Mouse (Mus musculus) embryonic fibroblast, embryonic 13.5 days (primary cell): ENCODE results near the gene Mettl9. TPM values are rescaled to one million over a fixed set of nuclear protein-coding genes. Genes with fewer than 3 reads are reported as not detected.

Experiments used
- H3K27ac ChIP-seq: 2 replicates; pipeline ENCODE4 v1.5.1; 2012; ENCODE audit warnings: low read length, control low read depth, inconsistent platforms; ENCODE audit not compliant: insufficient read depth
- H3K4me1 ChIP-seq: 2 replicates; pipeline ENCODE4 v1.6.1; 2011; ENCODE audit warnings: low read length; ENCODE audit not compliant: control insufficient read depth, insufficient read depth
- H3K4me3 ChIP-seq: 2 replicates; pipeline ENCODE4 v1.5.1; 2011; ENCODE audit warnings: mild to moderate bottlenecking, control low read depth, low read length; ENCODE audit not compliant: insufficient read depth
- CTCF ChIP-seq: IDR thresholded peaks from 2 replicates; pipeline ENCODE4 v1.5.1; 2011; ENCODE audit warnings: mild to moderate bottlenecking, control low read depth, low read length, moderate library complexity, borderline replicate concordance; ENCODE audit not compliant: insufficient read depth
- POLR2A ChIP-seq: IDR thresholded peaks from 2 replicates; pipeline ENCODE4 v1.6.1; 2011; ENCODE audit warnings: low read depth, mild to moderate bottlenecking, control low read depth, low read length, moderate library complexity
- polyA plus RNA-seq: library from polyadenylated mRNA; stranded (reverse); fragments of >200 nt; gene quantifications from 2 replicates; pipeline ENCODE4 v1.2.4, GENCODE M21; 2011; ENCODE audit warnings: low read depth; ENCODE audit not compliant: missing spikeins, insufficient read length

The Mettl9 gene
- polyA plus RNA-seq, result 126 and 171 TPM in 2 replicates

DNA sequence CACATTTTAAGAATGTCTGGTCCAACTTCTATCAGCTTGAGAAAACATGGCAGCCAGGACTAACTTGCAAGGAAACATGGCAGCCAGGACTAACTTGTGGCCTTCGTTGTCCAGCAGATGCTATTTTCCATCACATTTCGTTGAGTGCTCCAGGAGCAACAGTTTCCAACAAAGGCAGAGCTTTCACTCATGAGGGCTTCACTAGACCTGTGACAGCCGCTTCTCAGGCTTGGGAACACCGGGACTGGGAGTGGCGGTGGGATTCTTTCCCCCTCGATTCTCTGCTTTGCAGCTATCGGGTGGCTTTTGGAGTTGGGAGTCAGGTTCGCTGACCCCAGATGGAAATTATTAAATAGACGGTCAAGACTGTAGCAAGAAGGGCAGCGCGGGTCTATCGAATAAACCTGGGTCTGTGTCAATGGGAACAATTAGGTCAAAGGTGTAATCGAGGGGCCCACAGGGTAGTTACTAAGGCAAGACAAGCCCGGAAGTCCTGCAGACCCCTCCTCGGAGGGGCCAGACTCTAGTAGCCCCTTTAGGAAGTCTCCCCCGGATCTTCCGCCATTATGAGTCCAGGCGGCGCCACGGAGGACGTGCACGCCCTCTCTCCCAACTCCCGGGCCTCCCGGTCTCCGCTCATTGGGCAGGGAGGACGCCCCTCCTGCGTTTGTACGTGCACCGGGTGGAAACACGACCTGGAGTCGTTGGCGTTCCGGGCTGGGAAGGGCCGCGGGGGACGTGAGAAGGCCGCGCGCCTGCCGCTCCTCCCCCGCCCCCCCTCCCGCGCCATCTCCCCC lies at the start of gene Mettl9:
Gene Mettl9 (plus strand): TSS at position 590 of the 797 bp plus-strand sequence.
- Histone ChIP-seq H3K27ac (peak within 1 kb of the TSS; percentile 89), H3K4me1 (peaks cover 2% of the 10 kb centered on the region; the same call in 1 of the 2 replicates), H3K4me3 (peak within 1 kb of the TSS; percentile 74)
- TF ChIP-seq POLR2A, result peak; percentile 68
- no peak for TF ChIP-seq CTCF

DNA sequence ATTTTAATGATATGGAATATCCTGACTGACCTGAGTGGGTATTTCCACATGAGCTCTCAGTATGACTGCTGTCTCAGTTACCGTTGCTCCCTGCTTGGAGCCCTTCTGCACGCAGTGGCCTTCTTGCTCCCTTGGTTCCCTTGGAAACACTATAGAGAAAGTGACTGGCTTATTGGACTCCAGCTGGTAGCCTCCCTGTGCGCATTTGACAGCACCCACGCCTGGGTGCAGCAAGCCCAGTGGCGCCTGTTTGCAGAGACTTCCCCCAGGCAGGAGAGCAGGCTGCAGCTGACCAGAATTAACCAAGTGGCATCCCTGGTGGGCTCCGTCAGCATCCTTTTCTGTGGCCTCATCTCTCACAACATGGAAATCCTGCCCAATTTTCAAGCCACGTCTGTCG lies 43.1 kb upstream of the Mettl9 start:
- Histone ChIP-seq H3K4me3 (no peak overlapping the region), H3K27ac (no peak overlapping the region), H3K4me1 (no peaks in the 10 kb centered on the region)
- TF ChIP-seq CTCF, result no peak
- no peak for TF ChIP-seq POLR2A

DNA sequence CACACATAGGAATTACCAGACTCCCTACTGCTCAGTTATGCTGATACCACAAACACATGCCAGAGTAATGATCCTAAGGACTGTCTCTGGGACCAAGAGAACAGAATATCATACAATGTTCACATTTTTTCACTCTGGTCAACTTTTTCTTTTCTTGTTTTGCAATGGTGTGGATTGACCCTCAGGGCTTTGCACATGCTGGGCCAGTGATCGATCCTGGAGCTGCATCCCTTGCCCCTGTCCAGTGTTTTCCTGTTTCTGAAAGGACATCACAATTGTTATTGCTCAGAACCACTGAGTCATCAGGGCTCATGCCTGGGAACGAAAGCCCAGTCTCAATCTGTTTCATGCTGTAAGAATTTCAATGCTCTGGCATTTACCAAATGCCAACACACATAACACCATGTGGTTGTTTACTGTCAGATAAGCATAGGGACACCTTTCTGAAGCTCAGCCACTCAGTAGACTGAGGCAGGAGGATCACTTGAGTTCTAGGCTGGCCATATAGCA lies 35.2 kb upstream of the Mettl9 start:
- H3K4me1 ChIP-seq, result peaks cover 5% of the 10 kb centered on the region
- no peak overlapping the region for H3K4me3 ChIP-seq
- peak overlapping the region; percentile 55; the same call in 1 of the 2 replicates for H3K27ac ChIP-seq
- no peak for TF ChIP-seq POLR2A
- TF ChIP-seq CTCF, result no peak

DNA sequence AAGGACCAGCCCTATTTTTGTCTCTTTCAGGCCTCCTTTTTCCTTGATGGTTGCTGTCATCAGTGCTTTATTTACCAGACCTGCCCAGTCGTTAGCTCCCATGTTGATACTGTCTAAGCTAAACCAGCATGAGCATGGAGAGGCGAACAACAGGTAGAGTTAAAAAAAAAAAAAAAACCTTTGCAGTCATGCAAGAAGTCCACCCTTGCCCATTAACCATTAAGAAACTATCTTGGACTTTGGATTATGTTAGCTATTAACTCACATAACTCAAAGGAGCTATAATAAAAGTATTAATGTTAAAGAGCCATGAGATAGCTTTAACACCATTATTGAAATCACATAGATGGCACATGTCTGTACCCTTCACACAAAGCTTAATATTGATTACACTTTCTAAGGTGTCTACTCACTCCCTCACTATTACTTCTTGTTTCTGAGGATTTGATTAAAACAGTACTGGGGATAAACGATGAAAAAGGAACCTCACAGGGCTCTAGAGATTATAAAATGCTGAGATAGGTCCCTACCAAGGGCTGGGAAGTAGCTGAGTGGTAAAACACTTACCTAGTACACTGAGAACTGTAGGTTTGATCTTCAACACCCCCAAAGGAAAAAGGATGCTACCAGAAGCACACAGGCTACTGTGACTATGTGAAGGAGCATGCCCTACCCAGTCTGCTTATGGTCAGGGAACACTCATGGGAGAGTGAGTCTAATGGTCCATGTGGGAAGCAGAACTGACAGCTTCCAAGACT lies 34.0 kb upstream of the Mettl9 start:
- no peak overlapping the region for H3K4me3 ChIP-seq
- H3K27ac ChIP-seq, result no peak overlapping the region
- TF ChIP-seq POLR2A, result no peak
- no peak for TF ChIP-seq CTCF
- H3K4me1 ChIP-seq, result peaks cover 6% of the 10 kb centered on the region

DNA sequence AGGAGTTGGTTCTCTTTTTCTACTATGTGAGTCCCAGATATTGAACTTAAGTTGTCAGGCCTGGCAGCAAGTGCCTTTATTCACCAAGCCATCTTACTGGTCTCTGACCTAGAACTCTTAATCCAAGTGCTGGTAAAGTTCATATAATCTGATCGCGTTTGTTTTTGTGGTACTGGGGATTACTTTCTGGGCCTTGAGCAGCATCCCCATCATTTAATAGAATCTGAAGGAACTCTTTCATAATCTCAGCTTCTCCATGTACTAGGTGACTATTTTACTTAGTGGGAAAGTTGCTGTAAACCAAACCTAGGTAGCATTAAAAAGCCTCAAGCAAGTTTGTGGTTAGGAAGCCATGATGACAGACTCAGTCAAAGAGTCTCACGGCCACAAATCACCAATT lies 32.4 kb upstream of the Mettl9 start:
- TF ChIP-seq POLR2A, result no peak
- no peak for TF ChIP-seq CTCF
- Histone ChIP-seq H3K4me1 (peaks cover 6% of the 10 kb centered on the region), H3K4me3 (no peak overlapping the region), H3K27ac (no peak overlapping the region)

DNA sequence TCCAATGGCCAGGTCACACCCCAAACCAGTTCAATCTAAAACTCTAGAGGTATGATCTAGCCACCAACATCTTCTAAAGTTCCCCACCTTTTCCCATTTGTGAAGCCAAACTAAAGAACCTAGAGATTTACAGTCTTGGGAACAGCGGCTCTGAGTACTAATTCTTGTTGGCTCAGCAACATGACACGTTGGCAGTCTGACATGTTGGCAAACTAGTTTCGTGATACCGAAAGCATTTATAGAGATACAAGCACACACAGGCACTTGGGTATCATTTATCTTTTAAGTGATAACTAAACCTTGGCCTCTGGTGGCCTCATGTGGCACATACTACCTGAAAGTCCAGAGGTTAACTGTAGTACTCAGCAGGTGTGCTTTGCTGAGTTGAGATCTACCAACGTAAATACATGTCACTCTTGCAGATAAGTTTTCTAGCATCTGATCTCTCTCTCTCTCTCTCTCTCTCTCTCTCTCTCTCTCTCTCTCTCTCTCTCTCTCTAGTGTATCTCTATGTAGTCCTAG lies 31.8 kb upstream of the Mettl9 start:
- Histone ChIP-seq H3K4me1 (peaks cover 6% of the 10 kb centered on the region), H3K4me3 (no peak overlapping the region), H3K27ac (no peak overlapping the region)
- no peak for TF ChIP-seq POLR2A
- TF ChIP-seq CTCF, result no peak

DNA sequence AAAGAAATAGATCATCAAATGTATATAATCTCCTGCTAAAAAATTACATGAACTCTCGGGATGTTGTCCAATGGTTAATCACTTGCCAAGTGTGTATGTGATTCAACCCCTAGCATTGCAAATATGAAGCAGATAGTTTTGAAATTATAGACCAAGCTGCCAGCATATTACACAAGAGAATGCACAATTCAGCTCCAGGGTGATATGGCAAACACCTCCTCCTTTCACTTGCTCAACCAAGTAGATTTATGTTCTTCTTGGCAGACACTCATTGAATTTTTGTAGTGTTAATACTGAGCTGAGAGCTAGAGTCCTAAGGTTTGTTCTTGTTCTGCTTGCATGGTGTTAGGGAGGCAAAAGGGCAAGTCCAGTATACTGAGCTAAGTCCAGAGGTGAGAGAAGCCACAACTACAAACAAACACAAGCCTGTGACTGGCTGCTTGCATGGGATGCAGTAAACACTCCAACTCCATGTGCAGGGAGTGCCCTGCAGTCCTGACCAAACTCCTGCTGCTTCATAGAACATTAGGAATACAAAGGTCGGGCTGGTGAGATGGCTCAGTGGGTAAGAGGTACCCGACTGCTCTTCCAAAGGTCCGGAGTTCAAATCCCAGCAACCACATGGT lies 30.3 kb upstream of the Mettl9 start:
- Histone ChIP-seq H3K4me3 (no peak overlapping the region), H3K27ac (no peak overlapping the region), H3K4me1 (peaks cover 6% of the 10 kb centered on the region)
- no peak for TF ChIP-seq CTCF

DNA sequence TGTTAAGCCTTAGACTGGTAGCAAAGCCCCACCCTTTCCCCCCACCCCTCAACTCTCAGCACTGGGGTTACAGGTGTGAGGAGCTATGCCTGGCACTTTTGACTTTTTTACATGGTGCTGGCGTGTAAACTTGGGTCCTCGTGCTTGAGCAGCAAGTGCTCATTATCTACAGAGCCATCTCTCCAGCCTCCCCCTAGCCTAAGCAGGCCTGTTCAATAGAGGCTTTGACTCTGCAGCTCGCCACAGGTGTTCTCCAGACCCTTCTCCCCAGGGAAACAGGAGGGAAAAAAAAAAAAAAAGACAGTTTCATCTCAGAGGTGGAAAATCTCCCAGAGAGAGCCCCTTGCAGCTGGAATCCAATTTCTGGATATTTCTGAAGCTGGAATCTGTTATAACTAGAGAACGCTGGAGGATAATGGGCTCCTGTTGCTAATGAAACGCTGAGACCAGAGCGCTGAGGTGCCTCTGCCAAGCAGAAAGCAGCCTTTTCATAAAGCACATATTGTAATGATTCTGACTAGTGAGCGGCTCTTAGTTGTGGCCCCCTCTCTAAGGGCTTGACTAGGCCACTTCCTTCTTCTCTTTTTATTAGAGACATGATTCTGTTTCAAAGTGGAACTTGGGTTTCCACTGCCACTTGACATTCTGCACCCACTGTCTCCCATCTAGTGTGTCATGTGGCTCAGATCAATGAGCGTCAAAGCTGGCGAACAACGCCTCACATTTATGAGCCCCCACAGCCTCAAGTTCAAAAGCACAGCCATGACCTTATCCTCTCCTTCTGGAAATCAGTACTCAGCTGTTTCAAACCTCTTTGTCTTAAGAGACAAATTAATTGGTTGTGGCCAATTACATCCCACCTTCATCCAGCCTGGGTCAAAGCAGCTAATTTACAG lies 22.2 kb upstream of the Mettl9 start:
- no peaks in the 10 kb centered on the region for H3K4me1 ChIP-seq
- no peak overlapping the region for H3K4me3 ChIP-seq
- no peak overlapping the region for H3K27ac ChIP-seq
- TF ChIP-seq POLR2A (no peak), CTCF (no peak)

DNA sequence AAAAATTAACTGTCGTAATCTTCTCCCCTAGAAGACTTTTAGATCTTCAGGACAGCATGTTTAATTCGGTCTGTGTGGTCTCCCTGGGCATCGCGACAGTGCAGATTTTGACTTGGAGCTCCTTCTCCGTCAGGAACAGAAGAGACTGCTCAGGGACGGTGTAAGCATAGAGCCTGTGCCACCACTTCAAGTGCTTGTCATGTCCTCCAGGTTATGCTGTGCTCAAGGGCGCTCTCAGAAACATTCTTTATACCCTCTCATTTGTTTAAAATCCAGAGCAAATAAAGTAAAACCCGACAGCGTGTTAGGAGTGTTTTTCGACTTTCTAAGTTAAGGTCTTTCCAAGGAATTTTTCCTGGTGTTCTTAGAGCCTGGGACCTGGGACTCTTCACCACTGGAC lies 19.8 kb upstream of the Mettl9 start:
- TF ChIP-seq POLR2A, result no peak
- no peak for TF ChIP-seq CTCF
- Histone ChIP-seq H3K27ac (no peak overlapping the region), H3K4me3 (no peak overlapping the region), H3K4me1 (no peaks in the 10 kb centered on the region)
